Mouse (Mus musculus): ENCODE results near the gene Nars2. TPM values are rescaled to one million over a fixed set of nuclear protein-coding genes. Genes with fewer than 3 reads are reported as not detected.

Gene Nars2
- polyA plus RNA-seq, 1 experiment from 2014 or later, result 26.1 TPM

DNA sequence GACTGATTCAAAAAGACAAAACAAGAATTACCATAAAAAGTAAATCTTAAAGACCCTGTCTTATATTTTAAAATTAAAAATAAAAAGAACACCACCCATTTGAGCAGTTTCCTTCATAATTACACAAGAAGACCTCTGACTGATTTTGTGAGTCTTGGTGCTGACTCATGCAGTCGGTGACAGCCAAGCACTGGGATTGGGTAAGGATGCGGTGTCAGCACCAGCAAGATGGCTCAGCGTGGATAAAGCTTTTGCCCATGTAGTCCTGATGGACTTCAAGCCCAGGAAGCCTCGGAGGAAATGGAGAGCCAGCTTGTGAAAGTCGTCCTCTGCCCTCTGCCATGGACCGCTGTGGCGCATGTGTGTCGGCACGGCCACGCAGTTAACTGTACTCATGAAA, 77.8 kb downstream of the Nars2 start:
- Histone ChIP-seq H3K9me3 (no peaks in the 10 kb centered on the region), H3K27ac (no peak overlapping the region), H3K4me1 (no peaks in the 10 kb centered on the region), H3K27me3 (no peaks in the 10 kb centered on the region), H3K9ac (no peak overlapping the region), H3K4me2 (replicated peaks) (no peak overlapping the region), H3K36me3 (no peaks in the 10 kb centered on the region), H3K4me3 (no peak overlapping the region)
- WGBS, result 92% methylated on average over 10 of the region's 10 CpGs
- ATAC-seq (ENCODE audit: insufficient number of reproducible peaks, insufficient read depth, low FRiP score, low TSS enrichment), result no peak

DNA sequence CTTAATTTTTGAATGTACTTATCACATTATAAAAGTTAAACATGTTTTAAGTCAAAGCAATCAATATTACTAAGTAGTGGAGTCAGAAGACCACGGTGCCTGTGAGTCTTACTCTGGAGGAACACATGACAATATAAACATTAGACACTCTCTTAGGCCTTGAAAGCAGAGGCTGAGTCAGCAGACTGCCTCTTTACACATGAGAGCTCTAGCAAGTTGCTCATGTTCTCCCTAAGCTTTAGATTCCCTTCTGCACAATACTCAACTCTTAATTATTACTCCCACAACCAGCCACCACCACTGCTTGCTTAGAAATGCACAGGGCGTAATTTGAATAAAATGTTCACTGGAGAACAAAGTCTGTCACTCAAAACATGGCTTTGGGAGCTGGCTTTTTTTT, 81.1 kb downstream of the Nars2 start:
- Histone ChIP-seq H3K4me2 (replicated peaks) (no peak overlapping the region), H3K9me3 (no peaks in the 10 kb centered on the region), H3K36me3 (no peaks in the 10 kb centered on the region), H3K4me1 (no peaks in the 10 kb centered on the region), H3K4me3 (no peak overlapping the region), H3K27me3 (no peaks in the 10 kb centered on the region), H3K27ac (no peak overlapping the region), H3K9ac (no peak overlapping the region)
- no peak for ATAC-seq (ENCODE audit: insufficient number of reproducible peaks, insufficient read depth, low FRiP score, low TSS enrichment)
- 79% methylated on average over 2 of the region's 2 CpGs for WGBS

DNA sequence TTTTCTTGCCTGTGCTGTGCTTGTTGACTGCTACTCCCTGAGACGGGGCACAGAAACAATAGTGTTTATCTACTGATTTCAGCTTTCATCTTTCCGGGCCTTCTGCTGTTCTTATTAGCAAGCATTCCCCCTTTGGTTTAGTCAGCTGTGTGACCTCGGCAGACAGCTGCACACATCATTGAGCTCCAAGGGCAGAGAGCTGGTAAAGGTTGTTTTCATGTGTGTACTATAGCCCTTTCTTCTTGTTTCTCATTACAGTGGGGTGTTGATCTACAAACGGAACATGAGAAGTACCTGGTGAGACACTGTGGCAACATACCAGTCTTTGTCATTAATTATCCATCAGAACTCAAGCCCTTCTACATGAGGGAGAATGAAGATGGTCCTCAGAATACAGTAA, 88.3 kb downstream of the Nars2 start:
- Histone ChIP-seq H3K4me2 (replicated peaks) (no peak overlapping the region), H3K27me3 (no peaks in the 10 kb centered on the region), H3K4me3 (no peak overlapping the region), H3K27ac (no peak overlapping the region), H3K9ac (no peak overlapping the region), H3K36me3 (no peaks in the 10 kb centered on the region), H3K4me1 (no peaks in the 10 kb centered on the region), H3K9me3 (no peaks in the 10 kb centered on the region)
- WGBS, result 72% methylated on average over 4 of the region's 4 CpGs
- no peak for ATAC-seq (ENCODE audit: insufficient number of reproducible peaks, insufficient read depth, low FRiP score, low TSS enrichment)

GRCm38 (mm10) chr7:97041868-97042449, 90.7 kb downstream of the Nars2 start:
- ATAC-seq (ENCODE audit: insufficient number of reproducible peaks, insufficient read depth, low FRiP score, low TSS enrichment), result no peak
- 88% methylated on average over 6 of the region's 6 CpGs for WGBS
- no peak overlapping the region for H3K9ac ChIP-seq
- no peaks in the 10 kb centered on the region for H3K9me3 ChIP-seq
- H3K27me3 ChIP-seq, result no peaks in the 10 kb centered on the region
- H3K27ac ChIP-seq, result no peak overlapping the region
- no peak overlapping the region for H3K4me3 ChIP-seq
- H3K4me2 ChIP-seq (replicated peaks), result no peak overlapping the region
- H3K4me1 ChIP-seq, result no peaks in the 10 kb centered on the region
- no peaks in the 10 kb centered on the region for H3K36me3 ChIP-seq

- Histone ChIP-seq H3K4me1 (no peaks in the 10 kb centered on the region), H3K4me3 (no peak overlapping the region), H3K27ac (no peak overlapping the region), H3K36me3 (no peaks in the 10 kb centered on the region), H3K4me2 (replicated peaks) (no peak overlapping the region), H3K9me3 (no peaks in the 10 kb centered on the region), H3K9ac (no peak overlapping the region), H3K27me3 (no peaks in the 10 kb centered on the region)
- 89% methylated on average over 1 of the region's 1 CpGs for WGBS
- ATAC-seq (ENCODE audit: insufficient number of reproducible peaks, insufficient read depth, low FRiP score, low TSS enrichment), result no peak
Observed at GRCm38 (mm10) chr7:97042981-97043380, 91.7 kb downstream of the Nars2 start.

DNA sequence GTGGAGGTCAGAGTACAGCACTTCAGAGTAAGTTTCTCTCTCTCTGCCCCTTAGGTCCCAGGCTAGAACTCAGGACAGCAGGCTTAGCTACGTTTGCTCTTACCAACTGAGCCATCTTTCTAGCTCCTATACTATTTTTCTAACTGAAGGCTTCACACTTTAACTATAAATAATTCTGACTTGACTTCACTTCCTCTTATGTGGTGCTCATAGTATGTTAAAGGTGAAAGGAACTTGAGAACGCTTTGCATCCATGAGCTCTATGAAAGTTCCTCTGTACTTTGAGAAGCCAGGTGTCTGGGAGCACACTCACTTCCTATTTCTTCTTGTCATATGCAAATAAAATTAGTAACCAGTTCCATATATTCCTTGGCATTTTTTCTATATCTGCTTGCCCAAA, 109.7 kb downstream of the Nars2 start:
- H3K27ac ChIP-seq, result no peak overlapping the region
- no peak for ATAC-seq (ENCODE audit: insufficient number of reproducible peaks, insufficient read depth, low FRiP score, low TSS enrichment)
- 92% methylated on average over 2 of the region's 2 CpGs for WGBS
- H3K27me3 ChIP-seq, result no peaks in the 10 kb centered on the region
- H3K4me3 ChIP-seq, result no peak overlapping the region
- no peak overlapping the region for H3K9ac ChIP-seq
- H3K36me3 ChIP-seq, result 0 out of 2 replicates have a peak, but pooled peaks cover 3% of the 10 kb centered on the region
- H3K9me3 ChIP-seq, result no peaks in the 10 kb centered on the region
- H3K4me1 ChIP-seq, result no peaks in the 10 kb centered on the region
- no peak overlapping the region for H3K4me2 ChIP-seq (replicated peaks)

- no peaks in the 10 kb centered on the region for H3K9me3 ChIP-seq
- WGBS, result 86% methylated on average over 3 of the region's 3 CpGs
Observed at GRCm38 (mm10) chr7:97071512-97071911, 120.2 kb downstream of the Nars2 start.

DNA sequence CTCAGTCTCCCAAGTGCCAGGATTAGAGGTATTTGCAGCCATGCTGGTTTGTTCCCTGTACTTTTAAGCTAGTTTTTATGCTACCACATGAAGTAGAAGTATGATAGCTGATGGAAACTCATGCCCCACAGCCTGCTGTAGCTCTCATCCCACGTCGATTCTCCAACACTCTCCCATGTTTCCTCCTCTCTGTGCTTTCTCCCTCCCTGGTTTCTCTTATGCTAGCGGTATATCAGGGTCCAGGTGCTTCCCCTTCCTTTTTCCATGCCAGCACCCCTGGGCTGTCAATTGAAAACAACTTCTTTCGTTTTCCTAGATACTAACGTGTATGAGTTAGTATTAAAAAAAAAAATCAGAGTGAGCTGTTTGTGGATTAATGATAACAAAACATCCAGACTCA, 120.8 kb downstream of the Nars2 start:
- 87% methylated on average over 5 of the region's 5 CpGs for WGBS
- no peak for ATAC-seq (ENCODE audit: insufficient number of reproducible peaks, insufficient read depth, low FRiP score, low TSS enrichment)

More at GRCm38 (mm10) chr7:97071512-97071911, 120.2 kb downstream of the Nars2 start:
- Histone ChIP-seq H3K27ac (no peak overlapping the region), H3K4me2 (replicated peaks) (no peak overlapping the region), H3K4me3 (no peak overlapping the region), H3K27me3 (no peaks in the 10 kb centered on the region), H3K4me1 (no peaks in the 10 kb centered on the region), H3K36me3 (no peaks in the 10 kb centered on the region), H3K9ac (no peak overlapping the region)
- no peak for ATAC-seq (ENCODE audit: insufficient number of reproducible peaks, insufficient read depth, low FRiP score, low TSS enrichment)

DNA sequence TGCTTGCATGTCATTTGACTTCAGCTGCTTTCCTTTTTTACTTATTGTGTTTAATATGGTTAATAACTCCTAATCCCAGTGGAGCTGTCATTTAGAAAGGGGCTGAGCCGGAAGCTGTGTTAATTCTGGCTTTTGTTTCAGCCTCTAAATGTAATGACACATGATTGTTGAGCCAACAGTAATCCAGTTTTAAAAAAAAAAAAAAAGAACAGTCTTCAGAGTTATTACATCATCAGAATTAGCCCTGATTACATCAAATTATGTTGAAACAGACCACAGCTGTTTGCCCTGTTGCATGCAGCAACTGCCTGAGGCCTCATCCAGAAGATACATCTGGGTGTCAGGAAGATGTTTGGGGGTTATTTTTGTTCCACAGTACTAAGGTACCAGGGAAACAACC, 123.7 kb downstream of the Nars2 start:
- H3K4me3 ChIP-seq, result no peak overlapping the region
- WGBS, result 44% methylated on average over 1 of the region's 1 CpGs
- H3K4me1 ChIP-seq, result no peaks in the 10 kb centered on the region
- ATAC-seq (ENCODE audit: insufficient number of reproducible peaks, insufficient read depth, low FRiP score, low TSS enrichment), result no peak
- H3K27ac ChIP-seq, result no peak overlapping the region
- no peak overlapping the region for H3K4me2 ChIP-seq (replicated peaks)
- no peaks in the 10 kb centered on the region for H3K27me3 ChIP-seq
- H3K9me3 ChIP-seq, result no peaks in the 10 kb centered on the region
- no peaks in the 10 kb centered on the region for H3K36me3 ChIP-seq
- no peak overlapping the region for H3K9ac ChIP-seq

More for the DNA sequence above, 120.8 kb downstream of the Nars2 start:
- H3K27ac ChIP-seq, result no peak overlapping the region
- no peaks in the 10 kb centered on the region for H3K36me3 ChIP-seq
- H3K4me1 ChIP-seq, result no peaks in the 10 kb centered on the region
- no peaks in the 10 kb centered on the region for H3K27me3 ChIP-seq
- no peak overlapping the region for H3K4me2 ChIP-seq (replicated peaks)
- no peak overlapping the region for H3K9ac ChIP-seq
- no peak overlapping the region for H3K4me3 ChIP-seq
- no peaks in the 10 kb centered on the region for H3K9me3 ChIP-seq

GRCm38 (mm10) chr7:97076977-97077376, 125.7 kb downstream of the Nars2 start:
- ATAC-seq (ENCODE audit: insufficient number of reproducible peaks, insufficient read depth, low FRiP score, low TSS enrichment), result no peak

GRCm38 (mm10) chr7:97078685-97079084, 127.4 kb downstream of the Nars2 start:
- no peak overlapping the region for H3K4me3 ChIP-seq
- H3K9ac ChIP-seq, result no peak overlapping the region
- peaks cover 10% of the 10 kb centered on the region; the same call in 1 of the 2 replicates for H3K4me1 ChIP-seq
- H3K9me3 ChIP-seq, result no peaks in the 10 kb centered on the region
- H3K36me3 ChIP-seq, result no peaks in the 10 kb centered on the region
- H3K27me3 ChIP-seq, result no peaks in the 10 kb centered on the region
- no peak overlapping the region for H3K27ac ChIP-seq
- 35% methylated on average over 4 of the region's 4 CpGs for WGBS
- H3K4me2 ChIP-seq (replicated peaks), result no peak overlapping the region
- no peak for ATAC-seq (ENCODE audit: insufficient number of reproducible peaks, insufficient read depth, low FRiP score, low TSS enrichment)

More at GRCm38 (mm10) chr7:97076977-97077376, 125.7 kb downstream of the Nars2 start:
- H3K4me3 ChIP-seq, result no peak overlapping the region
- H3K9me3 ChIP-seq, result no peaks in the 10 kb centered on the region
- H3K27ac ChIP-seq, result no peak overlapping the region
- no peaks in the 10 kb centered on the region for H3K36me3 ChIP-seq
- H3K27me3 ChIP-seq, result no peaks in the 10 kb centered on the region
- H3K4me1 ChIP-seq, result no peaks in the 10 kb centered on the region
- no peak overlapping the region for H3K4me2 ChIP-seq (replicated peaks)
- H3K9ac ChIP-seq, result no peak overlapping the region

- H3K36me3 ChIP-seq, result no peaks in the 10 kb centered on the region
- H3K27ac ChIP-seq, result no peak overlapping the region
- no peak overlapping the region for H3K4me2 ChIP-seq (replicated peaks)
- no peaks in the 10 kb centered on the region for H3K9me3 ChIP-seq
- ATAC-seq (ENCODE audit: insufficient number of reproducible peaks, insufficient read depth, low FRiP score, low TSS enrichment), result no peak
- H3K27me3 ChIP-seq, result no peaks in the 10 kb centered on the region
- 17% methylated on average over 6 of the region's 6 CpGs for WGBS
- no peak overlapping the region for H3K9ac ChIP-seq
- H3K4me1 ChIP-seq, result peaks cover 10% of the 10 kb centered on the region; the same call in 1 of the 2 replicates
- no peak overlapping the region for H3K4me3 ChIP-seq
Observed at GRCm38 (mm10) chr7:97079145-97079544, 127.8 kb downstream of the Nars2 start.
